Mouse (Mus musculus): ENCODE results near the gene Tiparp.

Gene Tiparp

GRCm38 (mm10) chr3:65527691-65528601 is at the start of gene Tiparp:
TSS of gene Tiparp (plus strand) at chr3:65528410.
- peak; percentile 100 for DNase-seq

- no peak for DNase-seq
Measured at GRCm38 (mm10) chr3:65480676-65481075, 47.5 kb upstream of the Tiparp start.

GRCm38 (mm10) chr3:65482266-65482665 is 45.9 kb upstream of the Tiparp start:
- DNase-seq, result no peak

- DNase-seq, result peak; percentile 93
Measured at GRCm38 (mm10) chr3:65482698-65483407, 45.4 kb upstream of the Tiparp start.

- DNase-seq, result no peak
Measured at GRCm38 (mm10) chr3:65484161-65484733, 44.0 kb upstream of the Tiparp start.

- peak; percentile 90 for DNase-seq
Measured at GRCm38 (mm10) chr3:65487419-65488088, 40.7 kb upstream of the Tiparp start.

GRCm38 (mm10) chr3:65488556-65489244 is 39.5 kb upstream of the Tiparp start:
- DNase-seq, result no peak

- no peak for DNase-seq
Measured at GRCm38 (mm10) chr3:65489601-65490000, 38.6 kb upstream of the Tiparp start.

- peak; percentile 98 for DNase-seq
Measured at GRCm38 (mm10) chr3:65494291-65494763, 33.9 kb upstream of the Tiparp start.

- DNase-seq, result no peak
Measured at GRCm38 (mm10) chr3:65507766-65508165, 20.4 kb upstream of the Tiparp start.

- no peak for DNase-seq
Measured at GRCm38 (mm10) chr3:65510588-65510987, 17.6 kb upstream of the Tiparp start.

- peak; percentile 83 for DNase-seq
Measured at GRCm38 (mm10) chr3:65515751-65516150, 12.5 kb upstream of the Tiparp start.

- no peak for DNase-seq
Measured at GRCm38 (mm10) chr3:65516526-65516925, 11.7 kb upstream of the Tiparp start.

- no peak for DNase-seq
Measured at GRCm38 (mm10) chr3:65517141-65517540, 11.1 kb upstream of the Tiparp start.

- DNase-seq, result peak; percentile 84
Measured at GRCm38 (mm10) chr3:65517747-65518527, 10.3 kb upstream of the Tiparp start.

GRCm38 (mm10) chr3:65521391-65521790 is 6.8 kb upstream of the Tiparp start:
- DNase-seq, result no peak

- no peak for DNase-seq
Measured at GRCm38 (mm10) chr3:65523397-65523796, 4.8 kb upstream of the Tiparp start.

- DNase-seq, result no peak
Measured at GRCm38 (mm10) chr3:65525731-65526130, 2.5 kb upstream of the Tiparp start.

- no peak for DNase-seq
Measured at GRCm38 (mm10) chr3:65527196-65527595, 1.0 kb upstream of the Tiparp start.

- peak; percentile 97 for DNase-seq
Measured at GRCm38 (mm10) chr3:65528614-65529470, 632 bp downstream of the Tiparp start.

Data from heart, adult 11 months (tissue).